Mouse (Mus musculus): ENCODE measurements around the gene Tgfbr3.

- TF ChIP-seq POLR2A (IDR thresholded peaks at IDR 0.05; ENCODE audit: insufficient read depth, low read depth, low read length) (no peak), CTCF (IDR thresholded peaks at IDR 0.05; ENCODE audit: insufficient read depth, low read depth, low read length) (no peak)
These were observed 129.2 kb downstream of the Tgfbr3 start for GRCm38 (mm10) chr5:107159914-107160890.

All from olfactory bulb, adult 2 months (tissue).